Mouse (Mus musculus): ENCODE measurements at regions not wholly inside any gene's neighbourhood (a gene's known extent, or its start where the extent isn't known, plus 50 kb on each side); places are given as distances from the start of the nearest gene placed in this dataset.

GRCm38 (mm10) chr2:72839673-72840072, 140.6 kb downstream of the Sp3 start:
- TF ChIP-seq MYC (IDR thresholded peaks at IDR 0.05; ENCODE audit: low read depth, low read length) (no peak), UBTF (IDR thresholded peaks at IDR 0.05; ENCODE audit: borderline replicate concordance, insufficient read depth, low read depth, low read length) (no peak), CTCF (IDR thresholded peaks at IDR 0.05 in 2 of 3, conservative IDR thresholded peaks at IDR 0.05 in 1 of 3; ENCODE audit: control insufficient read depth in 1 of 3, insufficient read depth in 1 of 3, low read depth in 2 of 3, low read length in 3 of 3, poor library complexity in 1 of 3, severe bottlenecking in 1 of 3) (no peak), USF1 (IDR thresholded peaks at IDR 0.05; ENCODE audit: low read depth, low read length) (no peak), MYB (IDR thresholded peaks at IDR 0.05; ENCODE audit: low read depth, low read length) (no peak), NELFE (IDR thresholded peaks at IDR 0.05; ENCODE audit: low read depth, low read length) (no peak), MAX (IDR thresholded peaks at IDR 0.05; ENCODE audit: low read length) (no peak), TCF12 (IDR thresholded peaks at IDR 0.05; ENCODE audit: low read depth, low read length) (no peak), SIN3A (IDR thresholded peaks at IDR 0.05; ENCODE audit: low read length) (no peak)

Data from MEL (cell line).